Mouse (Mus musculus) heart, adult 2 months (tissue): Measurements from ENCODE around the gene Gm21750.

ENCODE experiments used
- CTCF ChIP-seq: fragments of 200-600 bp; IDR thresholded peaks from 2 replicates; pipeline ENCODE4 v1.8.1; 2022; ENCODE audit warnings: antibody characterized with exemption, mild to moderate bottlenecking, moderate library complexity
- EP300 ChIP-seq: fragments of 200-500 bp; IDR thresholded peaks from 2 replicates; pipeline ENCODE4 v1.6.1; 2011; ENCODE audit warnings: low read depth, low read length, control low read depth; ENCODE audit not compliant: insufficient read depth
- POLR2A ChIP-seq: fragments of 200-500 bp; IDR thresholded peaks from 2 replicates; pipeline ENCODE4 v1.6.1; 2011; ENCODE audit warnings: mild to moderate bottlenecking, low read depth, low read length, control low read depth; ENCODE audit not compliant: insufficient read depth

GRCm38 (mm10) chr14:73632648-73633263, 28.3 kb upstream of the Gm21750 start:
- 0 out of 2 replicates have a peak, but pooled peaks have one; percentile 13 for TF ChIP-seq POLR2A
- no peak for TF ChIP-seq CTCF
- peak; percentile 86 for TF ChIP-seq EP300
